Mouse (Mus musculus) midbrain, embryonic 11.5 days (tissue): ENCODE measurements at regions not wholly inside any gene's neighbourhood (a gene's known extent, or its start where the extent isn't known, plus 50 kb on each side); places are given as distances from the start of the nearest gene placed in this dataset.

ENCODE experiments used
- ATAC-seq: fragments of 200-750 bp; cut with Nextera tagmentation; 2 replicates; pipeline ENCODE4 v1.8.0; 2017; ENCODE audit warnings: moderate TSS enrichment, moderate library complexity; ENCODE audit not compliant: low FRiP score
- DNase-seq: peaks from one replicate; pipeline ENCODE4 v3.0.0; 2015; ENCODE audit warnings: low spot score; ENCODE audit errors: missing footprints
- H3K27ac ChIP-seq: fragments of 300-500 bp; sonication (generic); 2 replicates; pipeline ENCODE4 v1.5.1; 2014; ENCODE audit warnings: low read depth, low read length
- H3K27me3 ChIP-seq: fragments of 300-500 bp; sonication (generic); 2 replicates; pipeline ENCODE4 v1.6.1; 2014; ENCODE audit warnings: mild to moderate bottlenecking, low read length, moderate library complexity, mixed read lengths; ENCODE audit not compliant: control insufficient read depth, insufficient read depth
- H3K36me3 ChIP-seq: fragments of 300-500 bp; sonication (generic); 2 replicates; pipeline ENCODE4 v1.6.1; 2014; ENCODE audit warnings: mild to moderate bottlenecking, low read length, moderate library complexity, mixed read lengths; ENCODE audit not compliant: control insufficient read depth, insufficient read depth
- H3K4me1 ChIP-seq: fragments of 300-500 bp; sonication (generic); 2 replicates; pipeline ENCODE4 v1.6.1; 2014; ENCODE audit warnings: low read length; ENCODE audit not compliant: control insufficient read depth, insufficient read depth
- H3K4me2 ChIP-seq: fragments of 300-500 bp; sonication (generic); 2 replicates; pipeline ENCODE4 v1.6.1; 2014; ENCODE audit warnings: mild to moderate bottlenecking, moderate library complexity
- H3K4me3 ChIP-seq: fragments of 300-500 bp; sonication (generic); 2 replicates; pipeline ENCODE4 v1.5.1; 2014; ENCODE audit warnings: low read depth, low read length
- H3K9ac ChIP-seq: fragments of 300-500 bp; sonication (generic); 2 replicates; pipeline ENCODE4 v1.6.1; 2014; ENCODE audit warnings: low read length
- H3K9me3 ChIP-seq: fragments of 300-500 bp; sonication (generic); 2 replicates; pipeline ENCODE4 v1.6.1; 2016; ENCODE audit warnings: low read length; ENCODE audit not compliant: control insufficient read depth
- WGBS: fragments of 180-500 bp; shearing (Covaris S2); extraction: QIAGEN DNeasy Blood & Tissue Kit; methylation state at CpG from one replicate; pipeline ENCODE4 v1.1.7; 2014; 5-methylcytosine and 5-hydroxymethylcytosine counted together

- ATAC-seq (peak; percentile 35), DNase-seq (no peak)
- Histone ChIP-seq H3K4me3 (no peak overlapping the region), H3K9ac (no peak overlapping the region), H3K27me3 (no peaks in the 10 kb centered on the region), H3K4me1 (no peaks in the 10 kb centered on the region), H3K27ac (no peak overlapping the region), H3K4me2 (no peak overlapping the region), H3K36me3 (no peaks in the 10 kb centered on the region), H3K9me3 (no peaks in the 10 kb centered on the region)
Observed at GRCm38 (mm10) chrX:82741478-82741877, 207.2 kb upstream of the Dmd start.

- H3K4me2 ChIP-seq, result no peak overlapping the region
- 32% methylated on average over 2 of the region's 2 CpGs for WGBS
Observed at GRCm38 (mm10) chrX:82764204-82764603, 184.5 kb upstream of the Dmd start.

GRCm38 (mm10) chrX:82809171-82809570, 139.5 kb upstream of the Dmd start:
- H3K4me3 ChIP-seq, result no peak overlapping the region
- H3K9me3 ChIP-seq, result no peaks in the 10 kb centered on the region
- H3K4me1 ChIP-seq, result no peaks in the 10 kb centered on the region
- no peaks in the 10 kb centered on the region for H3K36me3 ChIP-seq
- no peak overlapping the region for H3K9ac ChIP-seq
- 18% methylated on average over 2 of the region's 2 CpGs for WGBS
- H3K4me2 ChIP-seq, result no peak overlapping the region
- no peaks in the 10 kb centered on the region for H3K27me3 ChIP-seq
- H3K27ac ChIP-seq, result no peak overlapping the region
- ATAC-seq (no peak), DNase-seq (no peak)

More at GRCm38 (mm10) chrX:82764204-82764603, 184.5 kb upstream of the Dmd start:
- no peaks in the 10 kb centered on the region for H3K4me1 ChIP-seq
- H3K27me3 ChIP-seq, result no peaks in the 10 kb centered on the region
- no peak overlapping the region for H3K27ac ChIP-seq
- H3K36me3 ChIP-seq, result no peaks in the 10 kb centered on the region
- DNase-seq, result no peak
- no peaks in the 10 kb centered on the region for H3K9me3 ChIP-seq
- no peak overlapping the region for H3K4me3 ChIP-seq
- ATAC-seq, result peak; percentile 57; the same call in 1 of the 2 replicates
- H3K9ac ChIP-seq, result no peak overlapping the region

- H3K4me3 ChIP-seq, result peak overlapping the region; percentile 19; the same call in 1 of the 2 replicates
- ATAC-seq, result peak; percentile 68; the same call in 1 of the 2 replicates
- peak; percentile 84 for DNase-seq
- no peaks in the 10 kb centered on the region for H3K36me3 ChIP-seq
- H3K4me1 ChIP-seq, result no peaks in the 10 kb centered on the region
- peak overlapping the region; percentile 28 for H3K4me2 ChIP-seq
- no peak overlapping the region for H3K9ac ChIP-seq
- WGBS, result 26% methylated on average over 11 of the region's 11 CpGs
- H3K9me3 ChIP-seq, result no peaks in the 10 kb centered on the region
- no peaks in the 10 kb centered on the region for H3K27me3 ChIP-seq
- no peak overlapping the region for H3K27ac ChIP-seq
Observed at GRCm38 (mm10) chrX:82814618-82815017, 134.1 kb upstream of the Dmd start.

GRCm38 (mm10) chrX:82817045-82817444, 131.6 kb upstream of the Dmd start:
- ATAC-seq (peak; percentile 50; the same call in 1 of the 2 replicates), DNase-seq (no peak)
- H3K4me1 ChIP-seq, result no peaks in the 10 kb centered on the region
- 42% methylated on average over 4 of the region's 4 CpGs for WGBS
- H3K36me3 ChIP-seq, result no peaks in the 10 kb centered on the region
- no peaks in the 10 kb centered on the region for H3K27me3 ChIP-seq
- H3K9me3 ChIP-seq, result no peaks in the 10 kb centered on the region
- H3K4me3 ChIP-seq, result no peak overlapping the region
- H3K27ac ChIP-seq, result no peak overlapping the region
- no peak overlapping the region for H3K9ac ChIP-seq
- no peak overlapping the region for H3K4me2 ChIP-seq

- DNase-seq (no peak), ATAC-seq (peak; percentile 24; the same call in 1 of the 2 replicates)
- WGBS, result 28% methylated on average over 5 of the region's 5 CpGs
Observed at GRCm38 (mm10) chrX:82823606-82824005, 125.1 kb upstream of the Dmd start.

GRCm38 (mm10) chrX:82866116-82866515, 82.6 kb upstream of the Dmd start:
- H3K27me3 ChIP-seq, result no peaks in the 10 kb centered on the region
- no peak overlapping the region for H3K4me2 ChIP-seq
- no peaks in the 10 kb centered on the region for H3K9me3 ChIP-seq
- no peaks in the 10 kb centered on the region for H3K4me1 ChIP-seq
- no peak overlapping the region for H3K4me3 ChIP-seq
- DNase-seq (no peak), ATAC-seq (no peak)
- no peaks in the 10 kb centered on the region for H3K36me3 ChIP-seq
- no peak overlapping the region for H3K27ac ChIP-seq
- 35% methylated on average over 1 of the region's 1 CpGs for WGBS
- H3K9ac ChIP-seq, result no peak overlapping the region

More at GRCm38 (mm10) chrX:82823606-82824005, 125.1 kb upstream of the Dmd start:
- no peaks in the 10 kb centered on the region for H3K9me3 ChIP-seq
- no peaks in the 10 kb centered on the region for H3K27me3 ChIP-seq
- no peaks in the 10 kb centered on the region for H3K36me3 ChIP-seq
- H3K4me1 ChIP-seq, result peaks cover 2% of the 10 kb centered on the region; the same call in 1 of the 2 replicates
- no peak overlapping the region for H3K4me3 ChIP-seq
- no peak overlapping the region for H3K27ac ChIP-seq
- H3K4me2 ChIP-seq, result no peak overlapping the region
- H3K9ac ChIP-seq, result no peak overlapping the region
